Mouse (Mus musculus): ENCODE data around the gene Ptpra. TPM values are rescaled to one million over a fixed set of nuclear protein-coding genes. Genes with fewer than 3 reads are reported as not detected.
"Not testable (repeated sequence)": the region's sequence is repeated elsewhere in the genome, so short reads cannot be mapped to it uniquely, and the experiment has no call there.

The Ptpra gene
- polyA plus RNA-seq, 1 experiment from 2014 or later: 142 TPM

GRCm38 (mm10) chr2:130472908-130473510 lies 22.9 kb downstream of the Ptpra start:
- Histone ChIP-seq H3K4me3 (no peak overlapping the region), H3K9me3 (no peaks in the 10 kb centered on the region), H3K27me3 (replicated peaks) (no peaks in the 10 kb centered on the region), H3K27ac (no peak overlapping the region), H3K36me3 (replicated peaks) (no peaks in the 10 kb centered on the region), H3K4me1 (peaks cover 16% of the 10 kb centered on the region), H3K9ac (no peak overlapping the region), H3K4me2 (no peak overlapping the region)
- no peak for ATAC-seq (replicated peaks)
- WGBS: 80% methylated on average over 8 of the region's 8 CpGs

- Histone ChIP-seq H3K9me3 (no peaks in the 10 kb centered on the region), H3K36me3 (replicated peaks) (no peaks in the 10 kb centered on the region), H3K4me1 (no peaks in the 10 kb centered on the region), H3K4me3 (no peak overlapping the region), H3K9ac (no peak overlapping the region), H3K4me2 (no peak overlapping the region), H3K27me3 (replicated peaks) (no peaks in the 10 kb centered on the region), H3K27ac (no peak overlapping the region)
- no peak for ATAC-seq (replicated peaks)
- WGBS: 94% methylated on average over 11 of the region's 11 CpGs
These were observed 25.7 kb downstream of the Ptpra start for GRCm38 (mm10) chr2:130475764-130476163.

- H3K9ac ChIP-seq: no peak overlapping the region
- no peak overlapping the region for H3K4me3 ChIP-seq
- no peaks in the 10 kb centered on the region for H3K9me3 ChIP-seq
- H3K4me2 ChIP-seq: no peak overlapping the region
- H3K27ac ChIP-seq: no peak overlapping the region
- no peaks in the 10 kb centered on the region for H3K36me3 ChIP-seq (replicated peaks)
- no peaks in the 10 kb centered on the region for H3K4me1 ChIP-seq
- no peaks in the 10 kb centered on the region for H3K27me3 ChIP-seq (replicated peaks)
- whole genome bisulfite sequencing: 85% methylated on average over 6 of the region's 6 CpGs
- no peak for ATAC-seq (replicated peaks)
These were observed 26.7 kb downstream of the Ptpra start for GRCm38 (mm10) chr2:130476666-130477297.

GRCm38 (mm10) chr2:130482177-130482576 lies 32.1 kb downstream of the Ptpra start:
- H3K9ac ChIP-seq: no peak overlapping the region
- no peak overlapping the region for H3K27ac ChIP-seq
- H3K27me3 ChIP-seq (replicated peaks): no peaks in the 10 kb centered on the region
- H3K4me3 ChIP-seq: no peak overlapping the region
- ATAC-seq (replicated peaks): no peak
- 95% methylated on average over 4 of the region's 4 CpGs for WGBS
- H3K36me3 ChIP-seq (replicated peaks): no peaks in the 10 kb centered on the region
- H3K4me2 ChIP-seq: no peak overlapping the region
- H3K9me3 ChIP-seq: no peaks in the 10 kb centered on the region
- no peaks in the 10 kb centered on the region for H3K4me1 ChIP-seq

- H3K4me3 ChIP-seq: no peak overlapping the region
- H3K4me2 ChIP-seq: no peak overlapping the region
- no peak overlapping the region for H3K9ac ChIP-seq
- H3K27ac ChIP-seq: no peak overlapping the region
- no peaks in the 10 kb centered on the region for H3K9me3 ChIP-seq
- 55% methylated on average over 3 of the region's 3 CpGs for WGBS
- H3K27me3 ChIP-seq (replicated peaks): no peaks in the 10 kb centered on the region
- ATAC-seq (replicated peaks): no peak
- no peaks in the 10 kb centered on the region for H3K36me3 ChIP-seq (replicated peaks)
- H3K4me1 ChIP-seq: no peaks in the 10 kb centered on the region
These were observed 32.6 kb downstream of the Ptpra start for GRCm38 (mm10) chr2:130482700-130483099.

- H3K27me3 ChIP-seq (replicated peaks): no peaks in the 10 kb centered on the region
- H3K4me3 ChIP-seq: no peak overlapping the region
- H3K4me1 ChIP-seq: no peaks in the 10 kb centered on the region
- H3K36me3 ChIP-seq (replicated peaks): no peaks in the 10 kb centered on the region
- no peak overlapping the region for H3K9ac ChIP-seq
- H3K4me2 ChIP-seq: no peak overlapping the region
- H3K27ac ChIP-seq: no peak overlapping the region
- no peaks in the 10 kb centered on the region for H3K9me3 ChIP-seq
- ATAC-seq (replicated peaks): no peak
- 97% methylated on average over 1 of the region's 1 CpGs for WGBS
These were observed 34.1 kb downstream of the Ptpra start for GRCm38 (mm10) chr2:130484206-130484605.

GRCm38 (mm10) chr2:130488002-130488401 lies 37.9 kb downstream of the Ptpra start:
- Histone ChIP-seq H3K9me3 (no peaks in the 10 kb centered on the region), H3K4me1 (0 out of 2 replicates have a peak, but pooled peaks cover 4% of the 10 kb centered on the region), H3K36me3 (replicated peaks) (no peaks in the 10 kb centered on the region), H3K27ac (no peak overlapping the region), H3K27me3 (replicated peaks) (no peaks in the 10 kb centered on the region), H3K9ac (no peak overlapping the region), H3K4me3 (no peak overlapping the region), H3K4me2 (no peak overlapping the region)
- ATAC-seq (replicated peaks): no peak
- WGBS: 52% methylated on average over 2 of the region's 2 CpGs

GRCm38 (mm10) chr2:130488600-130488999 lies 38.5 kb downstream of the Ptpra start:
- no peak for ATAC-seq (replicated peaks)
- WGBS: 92% methylated on average over 4 of the region's 4 CpGs

GRCm38 (mm10) chr2:130491162-130491561 lies 41.1 kb downstream of the Ptpra start:
- 11% methylated on average over 4 of the region's 4 CpGs for WGBS
- ATAC-seq (replicated peaks): peak; percentile 48; the same call in 1 of the 2 replicates
- Histone ChIP-seq H3K4me1 (peaks cover 10% of the 10 kb centered on the region; the same call in 1 of the 2 replicates), H3K27ac (peak overlapping the region; percentile 66), H3K36me3 (replicated peaks) (no peaks in the 10 kb centered on the region), H3K27me3 (replicated peaks) (no peaks in the 10 kb centered on the region), H3K9ac (no peak overlapping the region), H3K9me3 (no peaks in the 10 kb centered on the region), H3K4me3 (no peak overlapping the region), H3K4me2 (no peak overlapping the region)

More at GRCm38 (mm10) chr2:130488600-130488999, 38.5 kb downstream of the Ptpra start:
- Histone ChIP-seq H3K4me2 (no peak overlapping the region), H3K4me3 (no peak overlapping the region), H3K27ac (no peak overlapping the region), H3K4me1 (0 out of 2 replicates have a peak, but pooled peaks cover 4% of the 10 kb centered on the region), H3K27me3 (replicated peaks) (no peaks in the 10 kb centered on the region), H3K36me3 (replicated peaks) (no peaks in the 10 kb centered on the region), H3K9me3 (no peaks in the 10 kb centered on the region), H3K9ac (no peak overlapping the region)

GRCm38 (mm10) chr2:130491587-130491986 lies 41.5 kb downstream of the Ptpra start:
- H3K4me3 ChIP-seq: no peak overlapping the region
- H3K9me3 ChIP-seq: no peaks in the 10 kb centered on the region
- no peaks in the 10 kb centered on the region for H3K27me3 ChIP-seq (replicated peaks)
- WGBS: 4% methylated on average over 7 of the region's 7 CpGs
- H3K27ac ChIP-seq: peak overlapping the region; percentile 66
- peak; percentile 47 for ATAC-seq (replicated peaks)
- H3K9ac ChIP-seq: no peak overlapping the region
- H3K4me1 ChIP-seq: peaks cover 13% of the 10 kb centered on the region; the same call in 1 of the 2 replicates
- no peak overlapping the region for H3K4me2 ChIP-seq
- H3K36me3 ChIP-seq (replicated peaks): no peaks in the 10 kb centered on the region

GRCm38 (mm10) chr2:130495114-130495513 lies 45.0 kb downstream of the Ptpra start:
- not testable (repeated sequence) for H3K27ac ChIP-seq; H3K9ac ChIP-seq; H3K36me3 ChIP-seq (replicated peaks); H3K4me3 ChIP-seq; H3K4me2 ChIP-seq; H3K27me3 ChIP-seq (replicated peaks); H3K9me3 ChIP-seq; ATAC-seq (replicated peaks)
- H3K4me1 ChIP-seq: peaks cover 13% of the 10 kb centered on the region; the same call in 1 of the 2 replicates
- 86% methylated on average over 4 of the region's 4 CpGs for WGBS

GRCm38 (mm10) chr2:130496037-130496436 lies 46.0 kb downstream of the Ptpra start:
- ATAC-seq (replicated peaks): peak; percentile 72
- Histone ChIP-seq H3K27ac (peak overlapping the region; percentile 51), H3K9me3 (no peaks in the 10 kb centered on the region), H3K36me3 (replicated peaks) (no peaks in the 10 kb centered on the region), H3K4me2 (no peak overlapping the region), H3K4me1 (peaks cover 13% of the 10 kb centered on the region; the same call in 1 of the 2 replicates), H3K9ac (no peak overlapping the region), H3K27me3 (replicated peaks) (no peaks in the 10 kb centered on the region), H3K4me3 (no peak overlapping the region)
- WGBS: 34% methylated on average over 6 of the region's 6 CpGs

GRCm38 (mm10) chr2:130496931-130497330 lies 46.9 kb downstream of the Ptpra start:
- no peaks in the 10 kb centered on the region for H3K36me3 ChIP-seq (replicated peaks)
- no peaks in the 10 kb centered on the region for H3K27me3 ChIP-seq (replicated peaks)
- no peak overlapping the region for H3K4me3 ChIP-seq
- H3K9me3 ChIP-seq: no peaks in the 10 kb centered on the region
- no peak overlapping the region for H3K4me2 ChIP-seq
- 34% methylated on average over 4 of the region's 4 CpGs for WGBS
- peaks cover 13% of the 10 kb centered on the region; the same call in 1 of the 2 replicates for H3K4me1 ChIP-seq
- no peak overlapping the region for H3K27ac ChIP-seq
- no peak for ATAC-seq (replicated peaks)
- no peak overlapping the region for H3K9ac ChIP-seq
